Mouse (Mus musculus) embryonic fibroblast, embryonic 13.5 days (primary cell): ENCODE measurements around the gene Emb. TPM values are rescaled to one million over a fixed set of nuclear protein-coding genes. Genes with fewer than 3 reads are reported as not detected.

Source experiments
- H3K27ac ChIP-seq: 2 replicates; pipeline ENCODE4 v1.5.1; 2012; ENCODE audit warnings: low read length, control low read depth, inconsistent platforms; ENCODE audit not compliant: insufficient read depth
- H3K4me1 ChIP-seq: 2 replicates; pipeline ENCODE4 v1.6.1; 2011; ENCODE audit warnings: low read length; ENCODE audit not compliant: control insufficient read depth, insufficient read depth
- H3K4me3 ChIP-seq: 2 replicates; pipeline ENCODE4 v1.5.1; 2011; ENCODE audit warnings: mild to moderate bottlenecking, control low read depth, low read length; ENCODE audit not compliant: insufficient read depth
- CTCF ChIP-seq: IDR thresholded peaks from 2 replicates; pipeline ENCODE4 v1.5.1; 2011; ENCODE audit warnings: mild to moderate bottlenecking, control low read depth, low read length, moderate library complexity, borderline replicate concordance; ENCODE audit not compliant: insufficient read depth
- POLR2A ChIP-seq: IDR thresholded peaks from 2 replicates; pipeline ENCODE4 v1.6.1; 2011; ENCODE audit warnings: low read depth, mild to moderate bottlenecking, control low read depth, low read length, moderate library complexity
- polyA plus RNA-seq: library from polyadenylated mRNA; stranded (reverse); fragments of >200 nt; gene quantifications from 2 replicates; pipeline ENCODE4 v1.2.4, GENCODE M21; 2011; ENCODE audit warnings: low read depth; ENCODE audit not compliant: missing spikeins, insufficient read length

Emb gene
- polyA plus RNA-seq, 1 experiment = 59.8 TPM

DNA sequence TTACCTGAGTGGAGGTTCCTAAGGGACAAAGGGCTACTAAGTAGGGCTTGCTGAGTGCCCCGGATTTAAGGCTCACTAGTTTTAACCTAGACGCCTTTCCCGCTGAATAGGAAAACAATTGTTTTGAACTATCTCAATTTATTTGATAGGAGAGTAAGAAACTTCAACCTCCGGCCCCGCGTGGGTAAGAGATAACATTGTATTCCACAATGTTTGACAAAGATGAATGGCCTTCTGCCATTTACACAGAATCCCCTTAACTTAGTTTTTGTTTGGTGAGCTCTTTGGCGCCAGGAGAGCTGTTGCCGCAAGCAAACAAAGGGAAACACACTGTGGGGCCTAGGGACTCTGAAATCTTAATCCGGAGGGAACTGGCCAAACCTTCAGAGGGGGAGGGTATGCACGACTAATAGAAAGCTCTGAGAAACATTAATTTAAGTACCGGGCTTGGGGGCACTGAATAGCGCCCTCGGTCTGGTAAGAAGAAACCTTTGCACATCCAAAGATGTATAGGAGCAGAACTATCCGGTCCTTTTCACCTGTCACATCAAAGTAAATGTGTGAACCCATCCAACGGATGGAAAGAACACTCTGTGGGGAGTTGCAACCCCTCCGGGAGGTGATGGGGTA, 11.7 kb downstream of the Emb start:
- H3K27ac ChIP-seq = no peak overlapping the region

DNA sequence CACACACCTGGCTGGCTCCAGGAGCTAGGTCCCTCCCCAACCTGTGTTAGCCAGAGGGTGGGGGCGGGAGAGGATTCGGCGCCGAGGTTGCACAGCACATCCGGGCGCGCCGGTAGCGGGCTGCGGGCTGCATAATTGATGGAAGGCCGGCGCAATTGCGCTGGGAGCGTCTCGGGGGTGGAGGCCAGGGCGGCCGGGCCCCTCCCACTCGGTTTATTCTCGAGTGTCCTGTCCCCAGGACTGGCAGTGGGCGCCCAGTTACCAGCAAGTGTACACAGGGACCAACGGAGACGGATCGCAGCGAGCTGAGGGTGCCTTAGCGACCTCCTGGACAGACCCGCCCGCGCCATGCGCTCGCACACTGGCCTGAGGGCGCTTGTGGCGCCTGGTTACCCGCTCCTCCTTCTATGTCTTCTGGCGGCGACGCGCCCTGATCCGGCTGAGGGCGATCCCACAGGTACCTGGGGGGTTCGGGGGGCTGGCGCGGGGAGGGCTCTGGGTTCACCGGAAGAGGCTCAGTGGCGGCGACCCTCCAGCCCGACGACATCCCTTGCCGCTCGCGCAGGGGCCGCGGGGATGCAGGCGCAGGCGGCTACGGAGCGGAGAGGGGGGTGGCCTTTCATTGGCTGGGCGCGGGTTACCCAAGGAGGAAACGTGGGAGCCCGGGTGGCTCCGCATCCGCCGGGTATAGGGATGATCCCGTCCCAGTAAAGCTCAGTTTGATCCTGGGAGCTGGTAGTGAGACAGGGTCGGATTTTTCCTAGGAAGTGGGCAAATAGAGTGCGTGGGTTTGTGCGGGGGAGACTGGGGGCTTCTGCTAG, 12.4 kb downstream of the Emb start, which contains the start of gene Gm17509:
Gene Gm17509, minus strand, starts transcription at position 575 of the 821 bp plus-strand sequence.
- peak within 1 kb of the TSS; percentile 69 for H3K4me3 ChIP-seq
- no peak within 1 kb of the TSS for H3K27ac ChIP-seq

More for the DNA sequence above, 11.7 kb downstream of the Emb start:
- TF ChIP-seq POLR2A (no peak), CTCF (no peak)
- Histone ChIP-seq H3K4me3 (peak overlapping the region; percentile 69; the same call in 1 of the 2 replicates), H3K4me1 (peaks cover 8% of the 10 kb centered on the region)

DNA sequence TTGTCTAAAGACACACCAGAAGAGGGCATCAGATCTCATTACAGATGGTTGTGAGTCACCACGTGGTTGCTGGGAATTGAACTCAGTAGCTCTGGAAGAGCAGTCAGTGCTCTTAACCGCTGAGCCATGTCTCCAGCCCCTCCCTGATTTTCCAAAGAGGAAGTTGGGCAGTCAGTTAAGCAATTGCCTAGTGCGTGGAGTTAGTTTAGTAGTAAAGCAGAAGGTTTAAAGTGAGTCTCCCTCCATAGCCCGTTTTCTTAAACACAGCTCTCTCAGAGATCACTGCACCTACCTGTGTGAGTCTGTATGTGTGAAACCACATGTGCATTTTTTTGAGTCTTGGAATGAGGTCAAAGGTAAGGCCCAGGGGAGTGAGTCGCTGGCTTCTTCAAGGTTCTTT, 14.8 kb downstream of the Emb start:
- H3K4me3 ChIP-seq = no peak overlapping the region
- no peak overlapping the region for H3K27ac ChIP-seq
- TF ChIP-seq CTCF (no peak), POLR2A (no peak)

More for the DNA sequence above, 12.4 kb downstream of the Emb start, which contains the start of gene Gm17509:
- TF ChIP-seq CTCF (no peak), POLR2A (peak; percentile 68; the same call in 1 of the 2 replicates)
- H3K4me1 ChIP-seq = peaks cover 8% of the 10 kb centered on the region

DNA sequence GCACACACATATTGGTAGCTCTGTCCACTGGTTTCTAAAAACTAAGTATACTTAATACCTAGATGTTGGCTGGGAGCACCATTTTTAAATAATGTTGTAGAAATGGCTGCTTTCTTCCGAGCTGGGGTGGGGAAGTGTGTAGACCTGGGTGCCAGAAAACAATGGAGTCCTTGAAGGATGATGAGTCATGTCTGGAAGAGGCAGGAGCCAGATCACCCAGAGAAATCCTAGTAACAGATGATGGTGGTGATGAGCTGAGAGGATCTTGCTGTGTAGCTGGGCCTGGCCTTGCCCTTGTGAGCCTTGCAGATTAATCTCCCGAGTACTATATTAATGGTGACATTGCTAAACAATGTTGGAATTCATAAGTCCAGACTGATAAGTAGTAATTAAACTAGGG, 16.6 kb downstream of the Emb start:
- Histone ChIP-seq H3K4me1 (0 out of 2 replicates have a peak, but pooled peaks cover 3% of the 10 kb centered on the region), H3K27ac (no peak overlapping the region), H3K4me3 (no peak overlapping the region)
- TF ChIP-seq CTCF (no peak), POLR2A (no peak)

More for the DNA sequence above, 14.8 kb downstream of the Emb start:
- 0 out of 2 replicates have a peak, but pooled peaks cover 3% of the 10 kb centered on the region for H3K4me1 ChIP-seq

DNA sequence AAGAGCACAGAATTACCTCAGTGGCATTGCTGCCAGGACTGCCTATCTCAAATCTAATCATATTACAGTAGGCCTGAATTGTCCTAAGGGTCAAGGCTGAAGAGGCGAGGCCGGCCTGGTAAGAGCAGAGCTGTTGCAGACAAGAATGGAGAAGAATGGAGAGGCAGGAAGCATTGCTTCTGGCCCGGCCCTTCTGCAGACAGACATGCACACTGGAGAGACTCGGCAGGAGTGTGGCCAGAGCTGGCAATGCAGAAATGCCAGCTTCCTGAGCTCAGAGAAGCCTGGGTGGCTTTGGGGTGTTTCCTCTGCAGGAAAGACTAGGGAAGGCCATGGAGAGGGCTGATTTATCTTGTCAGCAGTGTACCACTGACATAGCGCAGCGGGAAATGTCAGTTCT, 17.2 kb downstream of the Emb start:
- TF ChIP-seq POLR2A (no peak), CTCF (no peak)
- Histone ChIP-seq H3K27ac (no peak overlapping the region), H3K4me1 (0 out of 2 replicates have a peak, but pooled peaks cover 3% of the 10 kb centered on the region), H3K4me3 (no peak overlapping the region)

DNA sequence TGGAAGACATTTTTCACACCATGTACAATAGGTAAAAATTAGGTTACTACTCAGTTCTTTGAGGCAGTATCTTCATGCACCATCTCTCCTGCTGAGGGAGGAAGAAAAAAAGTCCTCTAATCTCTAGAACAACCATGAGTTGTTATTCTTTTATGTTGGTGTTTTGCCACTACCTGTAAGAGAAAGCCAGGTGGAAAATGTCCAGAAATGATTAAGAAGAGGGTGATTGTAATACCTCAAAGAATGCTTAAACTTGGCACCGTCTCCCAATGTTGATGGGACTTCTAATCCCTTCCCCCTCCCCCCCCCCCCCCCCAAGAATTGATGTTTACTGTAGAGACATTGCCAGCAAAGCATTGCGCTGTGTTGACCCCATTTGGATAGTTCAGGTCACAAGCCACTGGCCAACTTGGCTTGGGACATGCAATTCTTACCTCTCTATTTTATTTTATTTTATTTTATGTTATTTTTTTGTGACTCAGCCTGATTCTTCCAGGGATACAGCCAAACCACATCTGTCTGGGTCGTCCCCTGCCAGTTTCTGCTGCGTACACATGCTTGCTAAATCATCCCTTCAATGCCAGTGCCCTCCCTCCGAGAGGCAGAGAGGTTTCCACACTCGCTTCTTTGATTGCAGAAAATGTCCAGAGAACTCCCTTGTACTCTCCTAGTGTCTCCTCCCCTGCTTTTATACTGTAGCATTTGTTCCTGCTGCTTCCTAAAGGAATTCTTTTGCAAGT, 22.2 kb downstream of the Emb start:
- TF ChIP-seq POLR2A (no peak), CTCF (no peak)
- peak overlapping the region; percentile 41; the same call in 1 of the 2 replicates for H3K27ac ChIP-seq

DNA sequence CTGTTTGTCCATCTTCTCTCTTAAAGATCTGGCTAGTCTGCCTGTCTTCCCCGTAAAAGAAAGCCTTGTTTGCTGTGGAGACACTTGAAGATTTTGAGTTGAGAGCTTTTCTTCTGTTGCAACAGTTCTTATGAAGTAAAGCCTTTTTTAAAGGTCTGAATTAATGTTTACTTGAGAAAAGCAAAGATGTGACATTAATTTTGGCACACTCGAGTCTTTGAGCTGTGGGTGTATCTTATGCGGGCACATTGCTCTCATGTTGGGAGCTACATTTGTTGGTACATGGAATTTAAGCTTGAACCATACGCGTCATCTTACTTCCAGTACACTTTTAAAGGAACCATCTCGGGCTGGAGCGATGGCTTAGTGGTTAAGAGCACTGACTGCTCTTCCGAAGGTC, 25.5 kb downstream of the Emb start:
- H3K27ac ChIP-seq = no peak overlapping the region
- TF ChIP-seq CTCF = no peak
- no peak for TF ChIP-seq POLR2A
- no peaks in the 10 kb centered on the region for H3K4me1 ChIP-seq
- H3K4me3 ChIP-seq = no peak overlapping the region

More for the DNA sequence above, 22.2 kb downstream of the Emb start:
- no peak overlapping the region for H3K4me3 ChIP-seq
- no peaks in the 10 kb centered on the region for H3K4me1 ChIP-seq

DNA sequence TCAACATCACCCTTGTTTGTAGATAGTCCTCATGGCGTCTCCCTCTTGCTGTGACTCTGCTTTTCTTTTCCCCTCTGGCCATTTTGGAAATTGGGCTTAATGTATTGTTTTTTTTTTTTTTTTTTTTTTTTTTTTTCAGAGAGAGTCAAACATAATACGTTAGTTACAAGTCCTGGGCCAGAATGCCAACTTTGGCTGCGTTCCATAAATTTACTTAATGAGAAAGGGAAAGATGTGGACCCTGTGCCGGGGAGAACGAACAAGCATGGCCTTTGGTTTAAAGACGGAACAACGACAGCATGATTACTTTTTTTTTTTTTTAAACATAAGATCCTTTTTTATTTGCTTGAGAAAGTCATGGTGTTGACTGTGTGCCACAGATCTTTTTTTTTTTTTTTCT, 26.1 kb downstream of the Emb start:
- Histone ChIP-seq H3K4me3 (no peak overlapping the region), H3K4me1 (no peaks in the 10 kb centered on the region), H3K27ac (no peak overlapping the region)
- TF ChIP-seq POLR2A (no peak), CTCF (no peak)

DNA sequence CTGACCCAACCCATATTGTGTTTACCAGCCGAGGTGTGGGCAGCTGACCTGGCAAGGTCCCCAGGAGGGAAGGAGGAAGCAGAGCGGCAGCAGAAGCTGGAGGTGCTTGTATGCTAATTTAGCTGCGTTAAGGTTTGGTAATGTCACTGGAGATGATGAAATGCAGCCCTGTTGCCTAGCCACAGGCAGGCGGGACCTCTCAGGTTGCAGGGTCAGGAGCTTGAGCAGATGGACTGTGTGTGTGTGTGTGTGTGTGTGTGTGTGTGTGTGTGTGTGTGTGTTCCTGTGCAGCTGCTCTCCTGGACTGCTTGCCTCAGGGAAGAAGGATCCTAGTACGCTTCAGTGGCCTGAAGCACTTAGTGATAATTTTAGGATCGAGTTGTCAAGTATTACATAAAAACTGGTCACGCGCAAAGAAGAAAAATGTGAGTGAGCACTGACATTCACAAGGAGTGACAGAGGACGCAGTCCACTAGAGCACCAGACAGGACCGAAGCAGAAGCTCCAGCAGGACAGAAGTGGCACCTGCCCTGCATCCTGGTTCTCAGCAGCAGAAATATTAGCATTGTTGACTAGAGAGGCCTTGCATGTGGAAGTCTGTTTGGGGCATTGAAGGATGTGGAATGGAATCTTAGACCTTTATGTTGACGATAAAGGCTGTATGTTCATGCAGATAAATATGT, 27.3 kb downstream of the Emb start:
- no peak for TF ChIP-seq POLR2A
- TF ChIP-seq CTCF = no peak
- Histone ChIP-seq H3K4me1 (no peaks in the 10 kb centered on the region), H3K4me3 (no peak overlapping the region), H3K27ac (no peak overlapping the region)
